Mouse (Mus musculus): ENCODE results near the gene Mrps21. TPM values are rescaled to one million over a fixed set of nuclear protein-coding genes. Genes with fewer than 3 reads are reported as not detected.

Gene Mrps21
- polyA plus RNA-seq, 1 experiment = 28.0 TPM

GRCm38 (mm10) chr3:95879063-95879462, 7.7 kb upstream of the Mrps21 start:
- H3K4me1 ChIP-seq (ENCODE audit: control insufficient read depth, insufficient read depth, insufficient read length) = peaks cover 8% of the 10 kb centered on the region
- DNase-seq (ENCODE audit: low read depth in 1 of 2, low spot score in 2 of 2) = no peak
- H3K27ac ChIP-seq (ENCODE audit: insufficient read depth, low read length) = no peak overlapping the region
- WGBS = 91% methylated on average over 4 of the region's 4 CpGs
- H3K27me3 ChIP-seq (ENCODE audit: control insufficient read depth, insufficient read depth, low read length) = no peaks in the 10 kb centered on the region
- no peaks in the 10 kb centered on the region; the same call in 1 of the 2 replicates for H3K36me3 ChIP-seq (ENCODE audit: control insufficient read depth, insufficient read depth, low read length)
- no peak for TF ChIP-seq POLR2A (IDR thresholded peaks at IDR 0.05; ENCODE audit: low read depth, low read length)
- TF ChIP-seq CTCF (IDR thresholded peaks at IDR 0.05; ENCODE audit: extremely low read depth, insufficient read depth, insufficient read length, insufficient replicate concordance) = no peak
- no peak overlapping the region for H3K4me3 ChIP-seq (ENCODE audit: extremely low read depth, insufficient read depth, insufficient read length)

GRCm38 (mm10) chr3:95872048-95872447, 729 bp upstream of the Mrps21 start:
- Histone ChIP-seq H3K36me3 (ENCODE audit: control insufficient read depth, insufficient read depth, low read length) (peaks cover 9% of the 10 kb centered on the region), H3K27ac (ENCODE audit: insufficient read depth, low read length) (no peak overlapping the region), H3K4me1 (ENCODE audit: control insufficient read depth, insufficient read depth, insufficient read length) (peaks cover 2% of the 10 kb centered on the region; the same call in 1 of the 2 replicates), H3K27me3 (ENCODE audit: control insufficient read depth, insufficient read depth, low read length) (no peaks in the 10 kb centered on the region), H3K4me3 (ENCODE audit: extremely low read depth, insufficient read depth, insufficient read length) (peak overlapping the region; percentile 97; the same call in 1 of the 2 replicates)
- WGBS = 76% methylated on average over 7 of the region's 7 CpGs
- no peak for DNase-seq (ENCODE audit: low read depth in 1 of 2, low spot score in 2 of 2)
- TF ChIP-seq POLR2A (IDR thresholded peaks at IDR 0.05; ENCODE audit: low read depth, low read length) = no peak

- H3K27ac ChIP-seq (ENCODE audit: insufficient read depth, low read length) = peak overlapping the region; percentile 73
- WGBS = 7% methylated on average over 15 of the region's 15 CpGs
- H3K4me3 ChIP-seq (ENCODE audit: extremely low read depth, insufficient read depth, insufficient read length) = peak overlapping the region; percentile 97
- no peaks in the 10 kb centered on the region for H3K27me3 ChIP-seq (ENCODE audit: control insufficient read depth, insufficient read depth, low read length)
- H3K4me1 ChIP-seq (ENCODE audit: control insufficient read depth, insufficient read depth, insufficient read length) = peaks cover 2% of the 10 kb centered on the region; the same call in 1 of the 2 replicates
- H3K36me3 ChIP-seq (ENCODE audit: control insufficient read depth, insufficient read depth, low read length) = peaks cover 10% of the 10 kb centered on the region
- no peak for DNase-seq (ENCODE audit: low read depth in 1 of 2, low spot score in 2 of 2)
- TF ChIP-seq CTCF (IDR thresholded peaks at IDR 0.05; ENCODE audit: extremely low read depth, insufficient read depth, insufficient read length, insufficient replicate concordance) (no peak), POLR2A (IDR thresholded peaks at IDR 0.05; ENCODE audit: low read depth, low read length) (no peak)
Observed at GRCm38 (mm10) chr3:95870976-95871375, 343 bp downstream of the Mrps21 start.

GRCm38 (mm10) chr3:95867408-95867807, 3.9 kb downstream of the Mrps21 start:
- no peak for DNase-seq (ENCODE audit: low read depth in 1 of 2, low spot score in 2 of 2)
- 91% methylated on average over 2 of the region's 2 CpGs for WGBS
- H3K36me3 ChIP-seq (ENCODE audit: control insufficient read depth, insufficient read depth, low read length) = peaks cover 24% of the 10 kb centered on the region
- H3K27me3 ChIP-seq (ENCODE audit: control insufficient read depth, insufficient read depth, low read length) = no peaks in the 10 kb centered on the region
- peaks cover 2% of the 10 kb centered on the region; the same call in 1 of the 2 replicates for H3K4me1 ChIP-seq (ENCODE audit: control insufficient read depth, insufficient read depth, insufficient read length)
- TF ChIP-seq CTCF (IDR thresholded peaks at IDR 0.05; ENCODE audit: extremely low read depth, insufficient read depth, insufficient read length, insufficient replicate concordance) = no peak
- no peak for TF ChIP-seq POLR2A (IDR thresholded peaks at IDR 0.05; ENCODE audit: low read depth, low read length)
- no peak overlapping the region for H3K4me3 ChIP-seq (ENCODE audit: extremely low read depth, insufficient read depth, insufficient read length)
- H3K27ac ChIP-seq (ENCODE audit: insufficient read depth, low read length) = no peak overlapping the region

- 93% methylated on average over 5 of the region's 5 CpGs for WGBS
Observed at GRCm38 (mm10) chr3:95866071-95866470, 5.2 kb downstream of the Mrps21 start.

GRCm38 (mm10) chr3:95865571-95865970, 5.7 kb downstream of the Mrps21 start:
- TF ChIP-seq POLR2A (IDR thresholded peaks at IDR 0.05; ENCODE audit: low read depth, low read length) (no peak), CTCF (IDR thresholded peaks at IDR 0.05; ENCODE audit: extremely low read depth, insufficient read depth, insufficient read length, insufficient replicate concordance) (no peak)
- no peak overlapping the region for H3K4me3 ChIP-seq (ENCODE audit: extremely low read depth, insufficient read depth, insufficient read length)
- DNase-seq (ENCODE audit: low read depth in 1 of 2, low spot score in 2 of 2) = no peak
- H3K27me3 ChIP-seq (ENCODE audit: control insufficient read depth, insufficient read depth, low read length) = no peaks in the 10 kb centered on the region
- peaks cover 24% of the 10 kb centered on the region for H3K36me3 ChIP-seq (ENCODE audit: control insufficient read depth, insufficient read depth, low read length)
- no peak overlapping the region for H3K27ac ChIP-seq (ENCODE audit: insufficient read depth, low read length)
- 95% methylated on average over 20 of the region's 20 CpGs for WGBS
- no peaks in the 10 kb centered on the region for H3K4me1 ChIP-seq (ENCODE audit: control insufficient read depth, insufficient read depth, insufficient read length)

More at GRCm38 (mm10) chr3:95866071-95866470, 5.2 kb downstream of the Mrps21 start:
- H3K4me1 ChIP-seq (ENCODE audit: control insufficient read depth, insufficient read depth, insufficient read length) = no peaks in the 10 kb centered on the region
- no peak overlapping the region for H3K27ac ChIP-seq (ENCODE audit: insufficient read depth, low read length)
- no peak for DNase-seq (ENCODE audit: low read depth in 1 of 2, low spot score in 2 of 2)
- H3K27me3 ChIP-seq (ENCODE audit: control insufficient read depth, insufficient read depth, low read length) = no peaks in the 10 kb centered on the region
- no peak for TF ChIP-seq CTCF (IDR thresholded peaks at IDR 0.05; ENCODE audit: extremely low read depth, insufficient read depth, insufficient read length, insufficient replicate concordance)
- no peak for TF ChIP-seq POLR2A (IDR thresholded peaks at IDR 0.05; ENCODE audit: low read depth, low read length)
- H3K36me3 ChIP-seq (ENCODE audit: control insufficient read depth, insufficient read depth, low read length) = peaks cover 24% of the 10 kb centered on the region
- no peak overlapping the region for H3K4me3 ChIP-seq (ENCODE audit: extremely low read depth, insufficient read depth, insufficient read length)

GRCm38 (mm10) chr3:95865050-95865449, 6.3 kb downstream of the Mrps21 start:
- TF ChIP-seq POLR2A (IDR thresholded peaks at IDR 0.05; ENCODE audit: low read depth, low read length) (no peak), CTCF (IDR thresholded peaks at IDR 0.05; ENCODE audit: extremely low read depth, insufficient read depth, insufficient read length, insufficient replicate concordance) (no peak)
- Histone ChIP-seq H3K27me3 (ENCODE audit: control insufficient read depth, insufficient read depth, low read length) (no peaks in the 10 kb centered on the region), H3K4me1 (ENCODE audit: control insufficient read depth, insufficient read depth, insufficient read length) (no peaks in the 10 kb centered on the region), H3K27ac (ENCODE audit: insufficient read depth, low read length) (no peak overlapping the region), H3K36me3 (ENCODE audit: control insufficient read depth, insufficient read depth, low read length) (peaks cover 24% of the 10 kb centered on the region), H3K4me3 (ENCODE audit: extremely low read depth, insufficient read depth, insufficient read length) (no peak overlapping the region)
- 92% methylated on average over 5 of the region's 5 CpGs for WGBS
- DNase-seq (ENCODE audit: low read depth in 1 of 2, low spot score in 2 of 2) = no peak

Measured in spleen, adult 2 months (tissue).